Mouse (Mus musculus) natural killer cell, adult 2 months (primary cell): ENCODE data around the gene Hoxd3.

Experiments used
- DNase-seq, 2 experiments: peaks; one replicate each; pipeline ENCODE4 v3.0.0; 2022; ENCODE audit warnings: low spot score in 2 of 2

Gene Hoxd3

GRCm38 (mm10) chr2:74692808-74693431 is 18.8 kb upstream of the Hoxd3 start:
- no peak for DNase-seq

GRCm38 (mm10) chr2:74693432-74693827 is 18.3 kb upstream of the Hoxd3 start:
- DNase-seq, result no peak

GRCm38 (mm10) chr2:74694066-74694465 is 17.7 kb upstream of the Hoxd3 start:
- DNase-seq, result no peak

GRCm38 (mm10) chr2:74695383-74695782 is 16.3 kb upstream of the Hoxd3 start:
- DNase-seq, result no peak

- no peak for DNase-seq
Measured at GRCm38 (mm10) chr2:74695813-74696430, 15.8 kb upstream of the Hoxd3 start.

- DNase-seq, result no peak
Measured at GRCm38 (mm10) chr2:74696442-74697335, 15.0 kb upstream of the Hoxd3 start.

- DNase-seq, result no peak
Measured at GRCm38 (mm10) chr2:74697567-74698121, 14.1 kb upstream of the Hoxd3 start, which contains the start of gene Hoxd9. Gene Hoxd9 (plus strand): TSS chr2:74697727.

GRCm38 (mm10) chr2:74698201-74699052 is 13.3 kb upstream of the Hoxd3 start:
- DNase-seq, result no peak

- DNase-seq, result no peak
Measured at GRCm38 (mm10) chr2:74699053-74699430, 12.7 kb upstream of the Hoxd3 start.

GRCm38 (mm10) chr2:74699664-74700545 is 11.8 kb upstream of the Hoxd3 start:
- DNase-seq, result no peak

GRCm38 (mm10) chr2:74700546-74701112 is 11.1 kb upstream of the Hoxd3 start:
- DNase-seq, result no peak

GRCm38 (mm10) chr2:74701949-74702819 is 9.5 kb upstream of the Hoxd3 start:
- peak; percentile 42 to 56 for DNase-seq

GRCm38 (mm10) chr2:74702820-74703219 is 8.9 kb upstream of the Hoxd3 start:
- DNase-seq, result no peak

- no peak for DNase-seq
Measured at GRCm38 (mm10) chr2:74703317-74703716, 8.4 kb upstream of the Hoxd3 start.

GRCm38 (mm10) chr2:74703720-74704392 is 7.9 kb upstream of the Hoxd3 start:
- no peak for DNase-seq

- DNase-seq, result no peak
Measured at GRCm38 (mm10) chr2:74704393-74704998, 7.2 kb upstream of the Hoxd3 start, which contains the start of gene Hoxd8. Gene Hoxd8 (plus strand): TSS chr2:74704615.

GRCm38 (mm10) chr2:74704999-74705466 is 6.7 kb upstream of the Hoxd3 start:
- no peak for DNase-seq
